Mouse (Mus musculus) E14TG2a.4 (cell line): ENCODE results near the gene Gm826.

Experiments
- CTCF ChIP-seq: conservative IDR thresholded peaks from 2 replicates; pipeline ENCODE4 v1.5.1; 2014; ENCODE audit warnings: low read length
- NANOG ChIP-seq: IDR thresholded peaks from 2 replicates; pipeline ENCODE4 v1.6.1; 2014; ENCODE audit warnings: borderline replicate concordance, low read length, mixed read lengths

DNA sequence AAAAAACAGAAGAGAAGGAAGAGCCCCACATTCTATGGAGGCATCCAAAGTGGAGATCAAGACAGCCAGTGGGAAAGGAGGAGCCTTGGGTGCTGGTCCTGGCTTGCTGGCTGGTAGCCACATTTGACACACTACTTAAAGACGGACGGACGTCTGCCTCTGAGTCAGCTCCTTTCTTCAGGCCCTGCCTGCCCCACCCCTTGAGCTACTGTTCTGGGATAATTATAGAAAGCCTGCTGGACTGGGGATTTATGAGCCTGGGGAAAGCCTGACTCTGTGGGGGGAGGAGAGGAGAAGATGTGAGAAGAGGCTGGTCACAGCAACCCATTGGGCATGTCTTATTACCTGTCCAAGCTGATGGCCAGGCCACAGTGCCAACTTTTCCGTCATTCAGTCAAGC is 12.1 kb downstream of the Gm826 start:
- TF ChIP-seq CTCF = no peak
- no peak for TF ChIP-seq NANOG
